Mouse (Mus musculus): ENCODE data around the gene Ikzf2.
A peak's percentile ranks its signal among the peaks of the same experiment; 100 is the strongest.

Ikzf2 gene

DNA sequence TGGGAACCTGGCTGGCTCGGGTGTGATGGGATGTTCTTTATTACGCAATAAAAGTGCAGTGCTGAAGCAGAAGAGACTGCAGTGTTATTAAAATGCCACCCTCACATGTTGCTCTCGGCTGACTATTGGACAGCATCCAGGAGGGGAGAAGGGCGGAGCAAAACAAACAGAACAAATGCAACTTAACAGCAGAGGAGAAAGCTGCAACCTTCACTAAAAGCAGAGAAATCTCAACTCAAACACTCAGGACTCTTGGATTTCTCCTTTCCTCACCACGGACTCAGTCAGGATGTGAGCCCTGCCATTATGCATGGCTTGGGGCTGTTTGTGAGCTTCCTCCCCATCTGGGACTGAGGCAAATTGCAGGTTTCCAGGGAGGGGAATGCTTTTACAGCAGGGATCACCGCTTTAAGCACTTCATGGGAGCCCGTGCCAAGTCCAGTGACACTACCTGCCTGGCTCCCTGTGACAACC, 95.7 kb downstream of the Ikzf2 start:
- DNase-seq (ENCODE audit: low read depth), result peak; percentile 21

DNA sequence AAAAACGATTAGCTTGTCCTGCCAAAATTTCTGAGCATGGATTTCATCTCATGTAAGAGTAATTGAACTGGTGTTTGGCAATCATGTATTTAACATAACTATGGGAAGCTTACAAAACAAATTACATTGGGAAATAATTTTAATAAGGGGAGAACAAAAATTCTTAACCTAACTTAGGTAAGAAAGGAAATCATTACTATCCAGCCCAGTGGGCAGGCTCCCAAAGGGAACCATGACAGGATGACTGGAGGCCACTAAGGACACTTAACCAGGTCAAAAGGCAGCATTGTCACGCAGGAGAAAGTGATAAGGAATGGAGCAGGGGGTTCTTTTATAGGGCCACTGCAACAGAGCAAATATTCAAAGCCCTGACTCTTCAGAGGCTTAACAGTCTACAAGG, 101.5 kb downstream of the Ikzf2 start:
- no peak for DNase-seq (ENCODE audit: low read depth)

DNA sequence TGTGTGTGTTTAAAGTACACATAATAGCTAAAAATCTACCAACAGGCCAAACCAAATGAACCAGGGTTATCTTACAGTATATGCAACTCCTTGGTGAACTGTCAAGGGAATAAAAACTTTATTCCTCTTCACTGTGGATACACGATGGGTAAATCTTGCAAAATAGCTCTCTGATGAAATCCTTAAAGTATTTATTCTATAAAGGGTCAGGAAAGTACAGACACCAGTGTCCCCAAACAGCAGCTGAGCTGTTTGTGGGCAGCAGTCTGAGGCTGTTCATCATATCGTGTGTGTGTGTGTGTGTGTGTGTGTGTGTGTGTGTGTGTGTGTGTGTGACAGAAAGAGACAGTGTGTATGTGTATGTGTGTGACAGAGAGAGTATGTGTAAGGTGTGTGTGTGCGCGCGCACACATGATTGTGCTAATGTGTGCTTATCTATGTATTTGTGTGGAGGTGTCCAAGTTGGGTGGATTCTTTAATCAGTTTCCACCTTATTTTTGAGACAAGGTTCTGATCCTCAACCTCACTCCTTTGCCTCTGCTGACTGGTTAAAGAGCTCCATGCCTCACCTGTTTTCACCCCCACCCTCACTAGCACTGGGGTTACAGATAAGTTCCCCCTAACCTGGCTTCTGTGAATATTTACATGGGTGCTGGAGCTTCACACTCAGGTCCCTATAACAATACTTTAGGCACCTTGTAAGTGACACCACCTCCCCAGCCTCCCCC, 102.9 kb downstream of the Ikzf2 start:
- no peak for DNase-seq (ENCODE audit: low read depth)

DNA sequence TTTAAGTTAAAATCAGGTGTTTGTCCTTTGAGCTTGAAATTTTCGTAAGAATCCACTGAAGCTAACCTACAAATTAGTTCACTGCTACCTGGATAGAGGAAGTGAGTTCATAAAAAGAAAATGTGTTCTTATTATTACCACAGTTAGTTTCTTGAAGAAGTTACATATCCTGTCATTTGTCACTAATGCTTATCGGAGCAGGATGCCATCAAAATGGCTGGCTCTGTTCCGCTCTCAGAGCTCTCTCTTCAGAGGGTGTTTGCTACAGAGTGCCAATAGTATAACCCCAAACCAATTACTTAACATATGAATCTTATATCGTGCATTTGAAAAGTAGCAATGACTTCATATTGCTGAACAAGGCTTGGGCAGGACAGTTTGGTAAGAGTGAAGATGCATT, 108.1 kb downstream of the Ikzf2 start:
- no peak for DNase-seq (ENCODE audit: low read depth)

DNA sequence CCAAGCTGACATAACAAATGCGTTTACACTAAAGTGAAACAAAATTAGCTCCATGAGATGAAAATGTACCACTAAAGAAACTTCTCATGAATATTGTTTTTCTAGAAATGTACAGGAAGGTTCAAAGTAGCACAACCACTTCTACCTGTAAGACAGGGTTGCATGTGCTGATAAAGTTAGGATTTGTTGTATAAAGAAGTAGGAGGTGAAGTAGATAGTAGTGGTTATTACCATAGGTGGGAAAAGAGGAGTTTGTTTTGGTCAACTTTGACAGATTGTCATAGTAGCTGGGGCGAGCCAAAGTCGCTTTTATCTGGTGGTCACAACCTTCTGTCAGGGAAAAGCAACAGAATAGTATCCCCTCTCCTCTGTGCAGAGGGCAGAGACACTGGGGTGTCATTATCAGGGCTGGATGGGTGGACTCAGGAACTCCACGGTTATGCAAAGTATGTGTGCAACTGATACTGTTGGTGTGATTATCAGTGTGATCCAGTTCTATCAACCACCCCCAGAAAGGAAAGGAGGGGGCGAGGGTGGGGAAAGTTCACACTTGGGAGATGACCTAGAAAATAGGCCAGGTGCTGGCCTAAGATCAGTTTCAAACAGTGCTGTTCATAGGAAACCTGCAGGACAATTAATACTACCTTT, 127.5 kb downstream of the Ikzf2 start:
- no peak for DNase-seq (ENCODE audit: low read depth)

DNA sequence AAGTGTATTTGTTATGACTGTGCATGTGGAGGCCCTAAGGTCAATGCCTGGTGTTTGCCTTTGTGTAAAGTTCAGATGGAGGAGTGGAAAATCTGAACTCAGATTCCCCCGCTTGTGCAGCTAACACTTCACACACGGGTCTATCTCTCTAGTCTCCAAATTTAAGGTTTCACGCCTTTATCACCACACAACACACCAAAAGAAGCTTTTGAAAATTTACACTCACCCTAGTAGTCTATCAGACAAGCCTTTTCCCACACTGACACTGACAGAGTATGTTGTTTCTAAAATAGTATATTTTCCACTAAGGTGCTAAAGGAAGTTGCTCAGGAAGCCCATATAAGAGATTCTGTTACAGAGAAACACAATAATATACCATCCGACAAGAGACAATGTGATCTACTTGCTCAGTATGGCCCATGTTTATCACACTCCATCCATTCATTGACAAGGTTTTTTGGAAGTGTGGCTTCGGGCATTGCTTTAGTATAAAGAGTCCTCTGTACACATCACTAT, 131.4 kb downstream of the Ikzf2 start:
- DNase-seq (ENCODE audit: low read depth), result no peak

GRCm38 (mm10) chr1:69549987-69550386, 137.1 kb downstream of the Ikzf2 start:
- no peak for DNase-seq (ENCODE audit: low read depth)

DNA sequence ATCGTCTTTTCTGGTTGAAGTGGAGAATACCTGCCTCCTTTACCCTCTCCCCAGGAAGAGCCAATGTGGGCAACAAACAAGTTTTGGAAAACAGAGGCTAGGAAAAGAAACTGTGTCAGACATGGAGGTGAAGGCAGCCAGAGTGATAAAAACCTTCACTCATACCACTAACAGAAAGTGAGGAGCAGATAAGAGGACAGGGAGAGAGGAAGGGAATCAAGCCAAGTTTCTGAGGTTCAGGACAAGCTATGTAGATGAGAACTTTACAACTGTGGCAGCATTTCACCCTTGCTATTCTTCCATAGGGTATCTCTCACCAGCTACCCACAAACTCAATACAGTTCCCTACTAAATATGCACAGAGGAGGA, 141.2 kb downstream of the Ikzf2 start:
- no peak for DNase-seq (ENCODE audit: low read depth)

GRCm38 (mm10) chr1:69545217-69545884, 141.7 kb downstream of the Ikzf2 start:
- no peak for DNase-seq (ENCODE audit: low read depth)

- DNase-seq (ENCODE audit: low read depth), result no peak
Observed at GRCm38 (mm10) chr1:69543774-69544597, 143.1 kb downstream of the Ikzf2 start.

DNA sequence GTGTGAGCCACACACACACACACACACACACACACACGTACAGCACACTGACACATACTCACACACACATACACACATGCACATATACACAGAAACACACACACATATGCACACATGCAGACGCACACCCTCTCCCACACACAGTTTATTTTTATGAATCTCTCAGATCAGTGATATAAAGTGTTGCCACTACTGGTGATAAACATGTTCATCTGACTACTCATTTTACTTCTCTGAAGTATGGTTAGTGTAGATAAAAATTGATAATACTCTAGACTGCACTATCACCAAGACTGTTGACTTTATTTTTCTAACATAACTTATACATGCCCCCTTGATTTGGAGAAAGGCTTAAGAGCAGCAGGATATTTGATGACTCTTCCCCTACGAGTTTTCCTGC, 144.5 kb downstream of the Ikzf2 start:
- no peak for DNase-seq (ENCODE audit: low read depth)

GRCm38 (mm10) chr1:69538663-69539062, 148.4 kb downstream of the Ikzf2 start:
- no peak for DNase-seq (ENCODE audit: low read depth)

- DNase-seq (ENCODE audit: low read depth), result no peak
Observed at GRCm38 (mm10) chr1:69537619-69538018, 149.4 kb downstream of the Ikzf2 start.

GRCm38 (mm10) chr1:69535507-69535906, 151.5 kb downstream of the Ikzf2 start:
- DNase-seq (ENCODE audit: low read depth), result no peak

- no peak for DNase-seq (ENCODE audit: low read depth)
Observed at GRCm38 (mm10) chr1:69533048-69533447, 154.0 kb downstream of the Ikzf2 start.

DNA sequence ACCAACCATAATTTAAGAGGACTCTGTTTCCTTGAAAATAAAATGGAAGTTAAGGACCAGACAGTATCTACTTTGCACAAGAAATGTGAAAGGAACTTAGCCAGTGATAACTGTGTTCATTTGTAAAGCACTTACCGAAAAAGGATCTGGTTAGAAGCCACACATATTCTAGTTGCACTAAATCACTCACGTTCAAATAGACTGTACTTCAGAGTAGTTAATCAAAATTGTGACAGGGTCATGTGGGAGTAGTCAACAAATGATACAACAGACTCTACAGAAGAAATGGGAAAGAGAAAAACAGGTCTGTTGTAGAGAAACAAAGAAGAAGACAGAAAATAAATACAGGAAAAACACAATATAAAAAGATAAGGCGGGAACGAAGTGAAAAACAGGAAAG, 158.3 kb downstream of the Ikzf2 start:
- no peak for DNase-seq (ENCODE audit: low read depth)

DNA sequence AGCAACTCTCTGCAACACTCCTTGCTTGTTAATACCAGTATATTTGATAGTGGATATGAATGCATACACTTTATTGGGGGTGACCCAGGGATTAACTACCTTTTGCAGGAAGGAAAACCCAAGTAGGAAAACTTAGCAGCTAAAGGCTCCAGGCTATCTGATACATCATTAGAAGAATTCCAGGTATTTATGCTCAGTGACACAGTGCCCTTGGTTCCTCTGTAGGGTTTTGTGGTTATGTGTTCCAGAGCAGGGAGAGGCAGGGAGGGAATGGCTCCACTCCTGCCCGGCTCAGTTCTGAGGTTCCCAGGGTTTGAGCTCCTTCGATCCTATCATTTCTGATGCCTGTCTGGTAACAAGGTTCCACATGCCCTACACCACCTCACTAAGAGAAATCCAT, 165.4 kb downstream of the Ikzf2 start:
- DNase-seq (ENCODE audit: low read depth), result no peak

DNA sequence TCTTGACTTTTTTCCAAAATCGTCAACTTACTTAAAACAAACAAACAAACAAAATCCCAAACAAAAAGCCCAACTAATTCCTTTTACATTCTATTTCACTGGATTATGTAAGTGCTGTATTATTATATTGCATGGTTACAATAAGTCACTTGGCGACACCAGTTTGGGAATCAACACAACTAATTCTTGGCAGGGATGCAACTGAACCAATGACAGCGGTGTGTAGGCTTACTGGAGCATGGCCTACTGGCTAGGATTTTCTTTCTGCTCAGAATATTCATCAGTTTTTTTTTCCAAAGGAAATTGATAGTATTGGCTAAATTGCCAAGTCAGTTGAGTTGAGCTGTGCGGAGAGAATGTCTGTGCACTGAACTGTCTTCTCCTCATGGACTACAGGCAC, 167.7 kb downstream of the Ikzf2 start:
- DNase-seq (ENCODE audit: low read depth), result no peak

DNA sequence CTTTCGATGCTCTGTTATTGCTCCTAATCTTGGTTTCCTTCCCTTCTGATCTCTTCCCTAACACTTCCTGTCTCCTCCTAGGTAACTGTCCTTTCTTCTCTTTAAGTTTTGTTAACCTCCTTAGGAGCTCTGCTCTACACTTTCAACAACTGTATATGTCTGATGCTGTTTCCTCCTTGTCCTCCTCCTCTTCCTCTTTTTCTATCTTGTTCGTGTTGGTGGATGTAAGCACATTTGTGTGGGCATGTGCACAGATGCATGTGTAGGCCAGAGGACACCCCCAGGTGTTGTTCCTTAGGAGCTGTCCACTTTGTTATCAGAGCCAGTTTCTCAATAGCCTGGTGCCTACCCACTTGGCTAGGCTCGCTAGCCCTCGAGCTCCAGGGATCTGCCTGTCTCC, 169.0 kb downstream of the Ikzf2 start:
- no peak for DNase-seq (ENCODE audit: low read depth)

- no peak for DNase-seq (ENCODE audit: low read depth)
Observed at GRCm38 (mm10) chr1:69516144-69516543, 170.9 kb downstream of the Ikzf2 start.

DNA sequence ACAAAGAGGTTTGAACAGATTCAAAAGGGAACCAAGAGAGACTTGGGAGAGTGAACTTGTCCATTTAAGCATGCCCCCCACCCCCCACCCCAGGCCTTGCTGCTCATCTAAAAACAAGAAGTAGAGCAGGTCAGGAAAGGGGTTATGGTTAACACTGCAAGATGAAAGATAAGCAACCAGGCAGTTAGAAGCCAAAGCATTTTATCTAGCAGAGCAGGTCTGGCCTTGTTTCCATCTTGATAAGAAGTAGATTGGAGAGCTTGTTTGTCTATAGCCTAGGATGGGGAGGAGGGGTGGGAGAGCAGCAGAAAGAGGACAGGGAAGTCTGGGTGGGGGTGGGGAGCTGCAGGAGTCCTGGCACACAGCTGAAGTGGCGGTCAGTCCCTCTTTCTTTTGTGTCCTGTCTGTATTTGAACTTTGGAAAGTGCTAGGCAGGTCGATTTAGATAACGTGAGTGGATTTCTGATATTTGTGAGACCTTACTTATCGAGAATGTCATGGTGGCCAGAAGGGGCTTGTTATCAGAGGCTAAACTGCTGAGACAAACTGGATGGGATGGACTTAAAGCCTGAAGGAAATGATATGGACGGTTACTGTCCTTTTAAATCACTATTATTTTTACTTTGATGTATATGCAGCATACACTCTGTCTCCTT, 173.3 kb downstream of the Ikzf2 start:
- DNase-seq (ENCODE audit: low read depth), result no peak

GRCm38 (mm10) chr1:69508275-69508674, 178.8 kb downstream of the Ikzf2 start:
- DNase-seq (ENCODE audit: low read depth), result peak; percentile 36

All from fibroblast of lung, adult 2 months (primary cell).